Mouse (Mus musculus) E14TG2a.4 (cell line): ENCODE measurements around the gene Tcte2.

Experiments
- CTCF ChIP-seq: conservative IDR thresholded peaks from 2 replicates; pipeline ENCODE4 v1.5.1; 2014; ENCODE audit warnings: low read length
- POU5F1 ChIP-seq: IDR thresholded peaks from 2 replicates; pipeline ENCODE4 v1.6.1; 2014; ENCODE audit warnings: low read length, borderline replicate concordance

- TF ChIP-seq CTCF (no peak), POU5F1 (no peak)
These were observed 57.9 kb downstream of the Tcte2 start for GRCm38 (mm10) chr17:13703611-13704320.
